Mouse (Mus musculus) bone marrow macrophage, adult 2 months (primary cell): ENCODE data around the gene Hps6.

ENCODE experiments used
- CTCF ChIP-seq: IDR thresholded peaks from 2 replicates; pipeline ENCODE4 v1.5.1; 2012; ENCODE audit warnings: low read depth, mild to moderate bottlenecking, low read length, moderate library complexity
- POLR2A ChIP-seq: IDR thresholded peaks from 2 replicates; pipeline ENCODE4 v1.6.1; 2012; ENCODE audit warnings: mild to moderate bottlenecking, low read depth, low read length, borderline replicate concordance

DNA sequence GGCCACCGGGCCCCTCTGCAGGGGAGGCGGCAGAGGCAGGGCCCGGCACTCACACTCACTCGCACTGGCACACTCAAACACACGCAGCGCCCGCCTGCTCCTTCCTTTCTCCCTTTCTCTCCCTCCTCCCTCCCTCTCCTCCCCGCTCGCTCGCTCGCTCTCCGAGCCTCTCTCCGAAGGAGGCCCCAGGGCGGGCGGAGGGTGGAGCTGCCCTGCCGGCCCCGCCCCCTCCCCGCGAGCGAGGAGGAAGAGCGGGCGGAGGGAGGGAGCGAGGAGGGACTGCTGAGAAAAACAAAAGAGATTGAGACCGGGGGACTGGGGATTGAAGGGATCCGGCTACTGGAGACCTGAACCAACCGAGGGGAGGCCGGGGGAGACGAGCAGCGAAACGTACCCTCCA lies 36.2 kb downstream of the Hps6 start:
- TF ChIP-seq CTCF = no peak
- no peak for TF ChIP-seq POLR2A
